Mouse (Mus musculus): ENCODE results near the gene Nkain4. TPM values are rescaled to one million over a fixed set of nuclear protein-coding genes. Genes with fewer than 3 reads are reported as not detected.

The Nkain4 gene
- polyA plus RNA-seq, 1 experiment from 2014 or later = 38.2 TPM

DNA sequence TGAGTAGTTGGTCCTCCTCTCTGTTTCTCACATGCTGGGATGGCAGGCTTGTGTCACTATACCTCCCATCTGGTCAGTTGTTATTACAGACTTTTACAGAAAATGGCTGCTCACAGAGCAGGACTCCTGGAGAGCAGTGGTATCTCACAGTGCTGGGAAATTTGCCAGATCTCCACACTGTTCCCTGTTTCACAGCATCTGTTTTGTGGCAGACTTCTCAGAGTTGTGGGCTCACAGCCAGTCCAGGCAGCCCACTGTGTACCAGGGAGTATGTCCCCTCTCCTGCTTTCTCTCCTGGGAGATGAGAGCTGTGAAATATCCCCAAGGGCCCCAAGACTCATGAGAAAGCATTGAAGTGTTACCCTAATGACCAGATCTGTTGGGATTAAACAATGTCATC is 12.6 kb downstream of the Nkain4 start:
- Histone ChIP-seq H3K36me3 (no peaks in the 10 kb centered on the region), H3K9me3 (replicated peaks) (no peaks in the 10 kb centered on the region), H3K27me3 (no peaks in the 10 kb centered on the region), H3K27ac (peak overlapping the region; percentile 52; the same call in 1 of the 2 replicates), H3K4me1 (replicated peaks) (peaks cover 15% of the 10 kb centered on the region), H3K4me2 (no peak overlapping the region), H3K4me3 (no peak overlapping the region), H3K9ac (no peak overlapping the region)
- ATAC-seq (replicated peaks; ENCODE audit: insufficient number of reproducible peaks, insufficient read depth, low FRiP score, low read depth) = 0 out of 2 replicates have a peak, but pooled peaks have one; percentile 45

GRCm38 (mm10) chr2:180940187-180940586 is 14.3 kb downstream of the Nkain4 start:
- Histone ChIP-seq H3K9ac (no peak overlapping the region), H3K27ac (no peak overlapping the region), H3K36me3 (no peaks in the 10 kb centered on the region), H3K27me3 (no peaks in the 10 kb centered on the region), H3K4me3 (no peak overlapping the region), H3K9me3 (replicated peaks) (no peaks in the 10 kb centered on the region), H3K4me1 (replicated peaks) (peaks cover 15% of the 10 kb centered on the region), H3K4me2 (no peak overlapping the region)
- no peak for ATAC-seq (replicated peaks; ENCODE audit: insufficient number of reproducible peaks, insufficient read depth, low FRiP score, low read depth)

DNA sequence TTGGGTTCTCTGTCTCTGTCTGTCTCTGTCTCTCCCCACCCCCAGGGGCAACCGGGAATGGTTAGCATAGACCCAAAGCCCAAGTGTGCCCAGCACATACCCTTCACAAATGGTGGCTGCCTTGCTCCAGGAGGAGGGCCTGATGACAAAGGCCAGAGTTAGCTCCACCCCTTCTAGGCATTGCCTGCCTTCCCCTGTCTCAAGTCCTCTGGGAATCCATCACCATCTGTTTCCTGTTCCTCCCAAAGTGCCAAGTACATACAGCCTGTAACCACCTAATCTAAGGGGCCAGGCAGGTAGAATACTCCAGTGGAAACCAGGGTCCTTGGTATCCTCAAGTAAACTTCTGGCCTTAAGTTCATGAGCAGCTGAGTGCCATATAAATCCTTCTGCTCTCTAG is 22.1 kb downstream of the Nkain4 start:
- Histone ChIP-seq H3K9ac (no peak overlapping the region), H3K4me3 (no peak overlapping the region), H3K9me3 (replicated peaks) (no peaks in the 10 kb centered on the region), H3K36me3 (no peaks in the 10 kb centered on the region), H3K4me1 (replicated peaks) (no peaks in the 10 kb centered on the region), H3K27me3 (peaks cover 3% of the 10 kb centered on the region; the same call in 1 of the 2 replicates), H3K4me2 (no peak overlapping the region), H3K27ac (no peak overlapping the region)
- 61% methylated on average over 1 of the region's 1 CpGs for WGBS
- no peak for ATAC-seq (replicated peaks; ENCODE audit: insufficient number of reproducible peaks, insufficient read depth, low FRiP score, low read depth)

DNA sequence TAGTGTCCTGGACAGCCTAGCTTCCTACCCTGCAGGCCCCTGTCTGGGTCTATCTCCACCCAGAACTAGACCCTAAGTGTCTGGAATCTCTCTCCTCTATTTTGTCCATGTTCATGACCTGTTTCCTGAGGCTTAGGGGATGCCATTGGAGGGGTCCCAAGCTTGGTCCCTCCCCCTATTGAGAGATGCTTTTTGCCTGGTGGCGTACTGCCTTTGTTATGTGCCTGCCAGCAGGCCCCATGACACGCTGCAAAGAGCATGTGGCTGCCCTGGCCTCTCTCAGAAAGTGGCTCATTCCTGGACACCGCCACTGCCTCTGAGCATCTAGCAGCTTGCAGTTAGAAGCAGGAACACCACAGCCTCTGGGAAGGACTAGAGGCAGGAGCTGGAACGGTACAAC is 25.8 kb downstream of the Nkain4 start, which contains the start of gene Birc7:
Gene Birc7 (plus strand): TSS at position 301 of the 400 bp plus-strand sequence.
- H3K27me3 ChIP-seq = no peaks in the 10 kb centered on the region
- no peak within 1 kb of the TSS for H3K4me2 ChIP-seq
- no peak within 1 kb of the TSS for H3K9ac ChIP-seq
- ATAC-seq (replicated peaks; ENCODE audit: insufficient number of reproducible peaks, insufficient read depth, low FRiP score, low read depth) = no peak
- H3K27ac ChIP-seq = no peak within 1 kb of the TSS
- no peaks in the 10 kb centered on the region for H3K4me1 ChIP-seq (replicated peaks)
- no peaks in the 10 kb centered on the region for H3K36me3 ChIP-seq
- no peak within 1 kb of the TSS for H3K4me3 ChIP-seq
- WGBS = 41% methylated on average over 4 of the region's 4 CpGs
- H3K9me3 ChIP-seq (replicated peaks) = no peaks in the 10 kb centered on the region

GRCm38 (mm10) chr2:180925176-180925575 is 29.3 kb downstream of the Nkain4 start:
- no peaks in the 10 kb centered on the region for H3K9me3 ChIP-seq (replicated peaks)
- no peak overlapping the region for H3K27ac ChIP-seq
- no peak overlapping the region for H3K4me3 ChIP-seq
- H3K4me2 ChIP-seq = no peak overlapping the region
- peaks cover 4% of the 10 kb centered on the region for H3K4me1 ChIP-seq (replicated peaks)
- peaks cover 5% of the 10 kb centered on the region; the same call in 1 of the 2 replicates for H3K27me3 ChIP-seq
- no peaks in the 10 kb centered on the region for H3K36me3 ChIP-seq
- no peak for ATAC-seq (replicated peaks; ENCODE audit: insufficient number of reproducible peaks, insufficient read depth, low FRiP score, low read depth)
- no peak overlapping the region for H3K9ac ChIP-seq
- WGBS = 6% methylated on average over 4 of the region's 4 CpGs

DNA sequence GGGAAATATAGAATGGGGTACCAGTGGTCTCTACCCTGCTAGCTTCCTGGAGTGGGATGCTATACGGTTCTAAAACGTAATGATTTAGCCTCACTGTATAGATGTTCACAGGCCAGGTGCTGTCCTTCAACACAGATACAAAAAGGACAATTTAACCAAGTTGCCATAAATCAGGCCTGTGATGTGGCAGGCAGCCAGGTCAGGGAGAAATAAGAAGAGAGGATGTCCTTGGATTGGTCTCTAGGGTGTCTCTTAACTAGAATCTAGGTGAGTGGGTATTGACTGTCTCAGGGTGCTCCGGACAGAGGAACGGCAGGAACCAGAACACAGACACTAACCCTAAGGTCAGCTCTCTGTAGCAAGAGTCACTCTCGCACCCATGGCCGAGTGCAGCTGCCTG is 31.8 kb downstream of the Nkain4 start:
- no peak overlapping the region for H3K27ac ChIP-seq
- no peak overlapping the region for H3K4me2 ChIP-seq
- no peak overlapping the region for H3K4me3 ChIP-seq
- no peak overlapping the region for H3K9ac ChIP-seq
- no peak for ATAC-seq (replicated peaks; ENCODE audit: insufficient number of reproducible peaks, insufficient read depth, low FRiP score, low read depth)
- 88% methylated on average over 6 of the region's 6 CpGs for WGBS
- peaks cover 13% of the 10 kb centered on the region for H3K4me1 ChIP-seq (replicated peaks)
- H3K9me3 ChIP-seq (replicated peaks) = no peaks in the 10 kb centered on the region
- H3K36me3 ChIP-seq = peaks cover 13% of the 10 kb centered on the region
- H3K27me3 ChIP-seq = peaks cover 5% of the 10 kb centered on the region; the same call in 1 of the 2 replicates

GRCm38 (mm10) chr2:180920810-180921400 is 33.6 kb downstream of the Nkain4 start, which contains the start of gene Ythdf1:
Gene Ythdf1 (minus strand): TSS chr2:180920949.
- Histone ChIP-seq H3K27ac (peak within 1 kb of the TSS; percentile 73), H3K4me3 (peak within 1 kb of the TSS; percentile 87), H3K9ac (peak within 1 kb of the TSS; percentile 98), H3K4me1 (replicated peaks) (peaks cover 23% of the 10 kb centered on the region), H3K36me3 (peaks cover 22% of the 10 kb centered on the region), H3K4me2 (peak within 1 kb of the TSS; percentile 73), H3K27me3 (peaks cover 5% of the 10 kb centered on the region; the same call in 1 of the 2 replicates), H3K9me3 (replicated peaks) (no peaks in the 10 kb centered on the region)
- under 1% methylated on average over 55 of the region's 56 CpGs for WGBS
- peak; percentile 93 for ATAC-seq (replicated peaks; ENCODE audit: insufficient number of reproducible peaks, insufficient read depth, low FRiP score, low read depth)

- Histone ChIP-seq H3K27ac (peak overlapping the region; percentile 73), H3K4me3 (peak overlapping the region; percentile 87), H3K9ac (peak overlapping the region; percentile 98), H3K4me2 (peak overlapping the region; percentile 73), H3K36me3 (peaks cover 25% of the 10 kb centered on the region), H3K27me3 (peaks cover 5% of the 10 kb centered on the region; the same call in 1 of the 2 replicates), H3K9me3 (replicated peaks) (no peaks in the 10 kb centered on the region), H3K4me1 (replicated peaks) (peaks cover 29% of the 10 kb centered on the region)
- peak; percentile 37 for ATAC-seq (replicated peaks; ENCODE audit: insufficient number of reproducible peaks, insufficient read depth, low FRiP score, low read depth)
- WGBS = under 1% methylated on average over 61 of the region's 61 CpGs
These were observed 34.3 kb downstream of the Nkain4 start for GRCm38 (mm10) chr2:180919913-180920809.

GRCm38 (mm10) chr2:180915886-180916433 is 38.5 kb downstream of the Nkain4 start:
- H3K36me3 ChIP-seq = peaks cover 59% of the 10 kb centered on the region
- H3K4me2 ChIP-seq = no peak overlapping the region
- H3K27me3 ChIP-seq = no peaks in the 10 kb centered on the region
- ATAC-seq (replicated peaks; ENCODE audit: insufficient number of reproducible peaks, insufficient read depth, low FRiP score, low read depth) = no peak
- 0 out of 2 replicates have a peak overlapping the region, but pooled peaks have one; percentile 11 for H3K27ac ChIP-seq
- no peak overlapping the region for H3K4me3 ChIP-seq
- H3K9ac ChIP-seq = no peak overlapping the region
- peaks cover 25% of the 10 kb centered on the region for H3K4me1 ChIP-seq (replicated peaks)
- 40% methylated on average over 3 of the region's 3 CpGs for WGBS
- H3K9me3 ChIP-seq (replicated peaks) = no peaks in the 10 kb centered on the region

- no peak overlapping the region for H3K4me3 ChIP-seq
- H3K4me1 ChIP-seq (replicated peaks) = peaks cover 6% of the 10 kb centered on the region
- no peaks in the 10 kb centered on the region for H3K9me3 ChIP-seq (replicated peaks)
- H3K36me3 ChIP-seq = peaks cover 57% of the 10 kb centered on the region
- WGBS = 83% methylated on average over 12 of the region's 12 CpGs
- no peaks in the 10 kb centered on the region for H3K27me3 ChIP-seq
- no peak overlapping the region for H3K27ac ChIP-seq
- H3K9ac ChIP-seq = no peak overlapping the region
- no peak overlapping the region for H3K4me2 ChIP-seq
- no peak for ATAC-seq (replicated peaks; ENCODE audit: insufficient number of reproducible peaks, insufficient read depth, low FRiP score, low read depth)
These were observed 43.6 kb downstream of the Nkain4 start for GRCm38 (mm10) chr2:180910928-180911327.

DNA sequence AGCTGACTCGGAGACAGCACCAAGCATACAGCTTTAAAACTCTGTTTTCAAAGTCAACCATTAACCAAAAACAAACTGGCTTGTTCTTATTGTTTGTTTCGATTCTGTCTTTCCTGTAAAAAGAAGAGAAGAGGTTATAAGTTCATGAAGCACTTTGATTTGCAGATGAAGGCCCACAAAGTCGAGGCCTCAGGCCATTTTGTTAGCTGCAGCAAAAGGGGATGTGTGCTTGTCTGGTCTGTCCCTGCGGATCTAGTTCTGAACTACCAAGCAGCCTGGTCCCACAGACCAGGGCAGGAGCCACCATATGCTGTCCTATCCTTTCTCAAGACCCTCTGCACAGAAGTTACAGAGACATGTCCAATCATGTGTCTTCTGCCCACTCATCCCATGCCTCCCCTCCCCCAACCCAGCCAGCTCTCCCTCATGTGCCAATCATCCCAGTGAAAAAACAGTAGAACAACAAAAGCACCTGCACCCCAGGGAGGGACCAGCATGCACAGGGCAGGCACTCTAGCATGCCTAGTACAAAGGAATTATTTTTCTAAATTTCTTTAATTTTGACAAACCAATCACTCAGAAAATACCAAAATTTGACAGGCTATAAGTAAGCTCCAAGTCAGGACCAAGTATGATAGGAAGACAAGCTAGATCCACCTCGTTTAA is 48.8 kb downstream of the Nkain4 start:
- no peaks in the 10 kb centered on the region for H3K27me3 ChIP-seq
- no peak for ATAC-seq (replicated peaks; ENCODE audit: insufficient number of reproducible peaks, insufficient read depth, low FRiP score, low read depth)
- H3K9ac ChIP-seq = no peak overlapping the region
- H3K9me3 ChIP-seq (replicated peaks) = no peaks in the 10 kb centered on the region
- no peak overlapping the region for H3K27ac ChIP-seq
- 78% methylated on average over 5 of the region's 5 CpGs for WGBS
- no peaks in the 10 kb centered on the region for H3K4me1 ChIP-seq (replicated peaks)
- no peak overlapping the region for H3K4me3 ChIP-seq
- H3K36me3 ChIP-seq = peaks cover 24% of the 10 kb centered on the region
- H3K4me2 ChIP-seq = no peak overlapping the region
